Mouse (Mus musculus) splenic B cell, adult 2 months (primary cell): ENCODE measurements around the gene Olfr12.

Source experiments
- DNase-seq: peaks from one replicate; pipeline ENCODE4 v3.0.0-alpha.2; 2011; ENCODE audit warnings: low read depth, low spot score
- H3K27me3 ChIP-seq: 2 replicates; pipeline ENCODE4 v1.6.1; 2012; ENCODE audit warnings: mild to moderate bottlenecking, low read length, moderate library complexity, mixed read lengths; ENCODE audit not compliant: control insufficient read depth, poor library complexity, insufficient read depth, severe bottlenecking
- H3K36me3 ChIP-seq: 2 replicates; pipeline ENCODE4 v1.6.1; 2012; ENCODE audit warnings: mild to moderate bottlenecking, low read length, moderate library complexity, mixed read lengths; ENCODE audit not compliant: control insufficient read depth, poor library complexity, insufficient read depth, severe bottlenecking

The Olfr12 gene

GRCm38 (mm10) chr1:92634569-92634968 is 17.0 kb downstream of the Olfr12 start:
- H3K36me3 ChIP-seq = peaks cover 6% of the 10 kb centered on the region
- no peaks in the 10 kb centered on the region for H3K27me3 ChIP-seq
- DNase-seq = no peak

- DNase-seq = no peak
- peaks cover 6% of the 10 kb centered on the region for H3K36me3 ChIP-seq
- no peaks in the 10 kb centered on the region for H3K27me3 ChIP-seq
Measured at GRCm38 (mm10) chr1:92634976-92635599, 17.5 kb downstream of the Olfr12 start.

GRCm38 (mm10) chr1:92636015-92636414 is 18.4 kb downstream of the Olfr12 start:
- Histone ChIP-seq H3K27me3 (no peaks in the 10 kb centered on the region), H3K36me3 (peaks cover 6% of the 10 kb centered on the region)
- no peak for DNase-seq

- DNase-seq = no peak
- Histone ChIP-seq H3K27me3 (no peaks in the 10 kb centered on the region), H3K36me3 (peaks cover 6% of the 10 kb centered on the region)
Measured at GRCm38 (mm10) chr1:92636676-92637075, 19.1 kb downstream of the Olfr12 start.

- no peaks in the 10 kb centered on the region for H3K27me3 ChIP-seq
- H3K36me3 ChIP-seq = peaks cover 6% of the 10 kb centered on the region
- no peak for DNase-seq
Measured at GRCm38 (mm10) chr1:92637501-92638172, 20.0 kb downstream of the Olfr12 start.

- Histone ChIP-seq H3K27me3 (no peaks in the 10 kb centered on the region), H3K36me3 (peaks cover 6% of the 10 kb centered on the region)
- no peak for DNase-seq
Measured at GRCm38 (mm10) chr1:92638181-92638580, 20.6 kb downstream of the Olfr12 start.

- Histone ChIP-seq H3K36me3 (peaks cover 6% of the 10 kb centered on the region), H3K27me3 (no peaks in the 10 kb centered on the region)
- DNase-seq = no peak
Measured at GRCm38 (mm10) chr1:92638736-92639135, 21.1 kb downstream of the Olfr12 start.

GRCm38 (mm10) chr1:92640393-92640792 is 22.8 kb downstream of the Olfr12 start:
- DNase-seq = peak; percentile 11
- H3K36me3 ChIP-seq = peaks cover 6% of the 10 kb centered on the region
- no peaks in the 10 kb centered on the region for H3K27me3 ChIP-seq

- peak; percentile 91 for DNase-seq
- peaks cover 6% of the 10 kb centered on the region for H3K36me3 ChIP-seq
- H3K27me3 ChIP-seq = no peaks in the 10 kb centered on the region
Measured at GRCm38 (mm10) chr1:92641514-92642272, 24.1 kb downstream of the Olfr12 start, which contains the start of gene Cops9. TSS of gene Cops9 (minus strand) at chr1:92641985.

- no peak for DNase-seq
- Histone ChIP-seq H3K36me3 (peaks cover 3% of the 10 kb centered on the region; the same call in 1 of the 2 replicates), H3K27me3 (no peaks in the 10 kb centered on the region)
Measured at GRCm38 (mm10) chr1:92643691-92644090, 26.1 kb downstream of the Olfr12 start.

- Histone ChIP-seq H3K36me3 (no peaks in the 10 kb centered on the region), H3K27me3 (no peaks in the 10 kb centered on the region)
- DNase-seq = no peak
Measured at GRCm38 (mm10) chr1:92644916-92645315, 27.3 kb downstream of the Olfr12 start.

- DNase-seq = no peak
- Histone ChIP-seq H3K27me3 (no peaks in the 10 kb centered on the region), H3K36me3 (no peaks in the 10 kb centered on the region)
Measured at GRCm38 (mm10) chr1:92646111-92646510, 28.5 kb downstream of the Olfr12 start.

- Histone ChIP-seq H3K36me3 (no peaks in the 10 kb centered on the region), H3K27me3 (no peaks in the 10 kb centered on the region)
- DNase-seq = no peak
Measured at GRCm38 (mm10) chr1:92646601-92647000, 29.0 kb downstream of the Olfr12 start.

GRCm38 (mm10) chr1:92647026-92647425 is 29.4 kb downstream of the Olfr12 start:
- no peak for DNase-seq
- no peaks in the 10 kb centered on the region for H3K27me3 ChIP-seq
- H3K36me3 ChIP-seq = no peaks in the 10 kb centered on the region

- Histone ChIP-seq H3K36me3 (no peaks in the 10 kb centered on the region), H3K27me3 (no peaks in the 10 kb centered on the region)
- DNase-seq = peak; percentile 74
Measured at GRCm38 (mm10) chr1:92647752-92648151, 30.2 kb downstream of the Olfr12 start.
